Mouse (Mus musculus) WW6 (cell line): Measurements from ENCODE around the gene Senp8.

Source experiments
- DNase-seq: peaks from one replicate; pipeline ENCODE4 v3.0.0-alpha.2; 2013; ENCODE audit warnings: low read depth, low spot score

Senp8 gene

GRCm38 (mm10) chr9:59716275-59716898, 34.1 kb downstream of the Senp8 start:
- DNase-seq = no peak

DNA sequence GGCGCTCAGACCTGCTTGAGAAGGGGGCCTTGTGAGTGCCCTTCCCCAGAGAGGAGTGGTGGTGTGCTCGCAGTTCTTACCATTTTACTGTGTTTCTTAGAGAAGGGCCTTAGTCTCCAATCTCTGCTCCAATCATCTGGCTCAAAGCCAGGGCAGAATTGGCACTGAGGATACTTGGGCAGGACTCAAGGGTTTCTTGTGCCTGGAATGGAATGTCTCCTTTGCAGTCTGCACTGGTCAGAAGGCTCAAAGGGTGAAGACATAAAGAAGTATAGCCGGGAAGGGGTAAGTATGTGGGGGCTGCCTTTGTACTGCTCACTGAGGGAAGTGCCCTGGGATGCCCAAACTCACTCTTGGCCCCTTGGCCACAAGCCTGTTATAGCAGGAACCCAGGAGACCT, 41.3 kb downstream of the Senp8 start:
- no peak for DNase-seq

- no peak for DNase-seq
These were observed 43.4 kb downstream of the Senp8 start for GRCm38 (mm10) chr9:59706850-59707825.

- DNase-seq = no peak
These were observed 47.4 kb downstream of the Senp8 start for GRCm38 (mm10) chr9:59703099-59703498.

GRCm38 (mm10) chr9:59701094-59701493, 49.4 kb downstream of the Senp8 start:
- no peak for DNase-seq

GRCm38 (mm10) chr9:59696381-59696780, 54.1 kb downstream of the Senp8 start:
- DNase-seq = no peak

- no peak for DNase-seq
These were observed 55.1 kb downstream of the Senp8 start for GRCm38 (mm10) chr9:59695451-59695813.

DNA sequence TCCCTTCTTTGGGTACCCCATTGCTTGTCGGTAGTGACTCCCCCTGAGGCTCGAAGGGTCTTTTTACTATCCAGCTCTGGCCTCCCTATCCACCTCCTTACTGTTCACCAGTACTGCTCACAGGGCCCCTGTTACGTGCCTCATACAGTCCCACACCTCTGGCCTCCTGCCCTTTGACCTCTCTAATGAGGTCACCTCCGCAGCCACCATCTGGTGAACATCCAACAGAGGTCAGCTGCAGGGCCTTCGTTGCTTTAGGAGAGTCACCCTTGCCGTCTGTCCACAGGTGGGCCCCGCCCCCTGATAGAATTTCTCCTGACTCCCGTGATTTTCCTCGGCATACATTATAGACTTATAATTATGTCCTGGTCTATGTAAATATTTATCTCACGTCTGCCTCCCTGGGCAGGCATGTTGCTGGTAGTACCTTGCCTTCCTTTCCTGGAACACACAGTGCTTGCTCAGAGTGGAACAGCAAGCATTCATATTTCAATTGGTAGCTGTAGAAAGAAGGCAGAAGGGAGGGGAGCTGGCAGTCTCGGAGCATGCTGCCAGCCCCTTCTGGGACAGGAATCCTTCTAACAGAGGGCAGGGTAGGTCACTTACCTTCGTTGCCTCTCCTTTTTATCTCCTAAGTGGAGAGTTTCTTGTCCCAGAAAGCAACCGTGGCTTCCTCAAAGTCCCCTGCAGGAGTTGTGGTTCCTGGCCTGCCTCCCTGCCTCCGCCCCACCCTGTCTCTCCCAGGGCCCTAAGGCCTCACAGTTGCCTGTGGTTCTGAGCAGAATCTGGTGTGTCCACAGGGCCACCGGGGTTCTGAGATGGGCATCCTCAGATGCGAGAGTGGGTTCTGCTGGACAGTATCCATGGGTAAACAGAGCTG, 55.7 kb downstream of the Senp8 start:
- DNase-seq = no peak

DNA sequence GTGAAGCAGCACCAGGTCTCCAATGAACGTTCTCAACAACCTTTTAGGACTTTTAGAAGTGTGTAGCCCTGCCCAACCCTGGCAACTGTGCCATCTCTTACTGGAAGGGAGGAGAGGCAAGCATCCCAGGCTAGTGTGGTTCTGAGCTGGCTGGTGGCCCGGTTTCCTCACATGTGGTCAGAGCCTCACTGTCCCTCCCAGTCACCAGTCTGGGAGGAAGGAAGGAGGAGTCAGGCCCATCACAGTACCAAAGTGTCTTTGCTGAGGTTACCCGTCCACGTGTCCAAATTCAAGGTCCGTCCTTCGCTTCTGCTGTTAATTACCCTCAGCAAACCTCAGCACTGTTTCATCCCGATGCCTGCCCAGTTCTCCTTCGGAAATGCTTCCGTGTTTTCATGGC, 58.4 kb downstream of the Senp8 start:
- DNase-seq = no peak

GRCm38 (mm10) chr9:59691635-59692094, 58.8 kb downstream of the Senp8 start:
- no peak for DNase-seq

DNA sequence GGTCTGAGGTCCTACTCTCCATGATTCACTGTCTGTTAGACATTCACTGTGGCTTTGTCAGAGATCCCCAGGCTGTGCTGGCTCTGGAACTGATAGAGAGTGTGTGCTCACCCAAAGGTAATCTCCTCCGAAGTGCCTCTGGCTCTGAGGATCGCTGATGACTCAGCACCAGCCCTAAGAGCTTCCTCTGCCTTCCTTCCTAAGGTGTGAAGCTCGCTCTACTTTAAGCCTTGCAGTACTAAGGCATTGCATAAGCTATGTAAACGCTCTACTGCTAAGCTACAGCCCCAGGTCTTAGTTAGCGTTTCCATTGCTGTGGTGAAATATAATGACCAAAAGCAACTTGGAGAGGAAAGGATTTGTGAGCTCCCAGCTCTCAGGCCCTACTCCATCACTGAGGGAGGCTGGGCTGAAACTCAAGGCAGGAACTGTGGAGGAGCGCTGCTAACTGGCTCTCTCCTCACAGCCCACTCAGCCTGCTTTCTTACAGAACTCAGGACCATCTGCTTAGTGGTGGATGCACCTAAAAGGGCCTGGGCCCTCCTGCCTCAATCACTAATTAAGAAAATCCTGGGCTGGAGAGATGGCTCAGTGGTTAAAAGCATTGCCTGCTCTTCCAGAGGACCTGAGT, 63.0 kb downstream of the Senp8 start:
- no peak for DNase-seq
